Mouse (Mus musculus): ENCODE measurements around the gene Surf4. TPM values are rescaled to one million over a fixed set of nuclear protein-coding genes. Genes with fewer than 3 reads are reported as not detected.
A peak's percentile ranks its signal among the peaks of the same experiment; 100 is the strongest.

Surf4 gene
- polyA plus RNA-seq, 1 experiment from 2014 or later = 183 TPM

DNA sequence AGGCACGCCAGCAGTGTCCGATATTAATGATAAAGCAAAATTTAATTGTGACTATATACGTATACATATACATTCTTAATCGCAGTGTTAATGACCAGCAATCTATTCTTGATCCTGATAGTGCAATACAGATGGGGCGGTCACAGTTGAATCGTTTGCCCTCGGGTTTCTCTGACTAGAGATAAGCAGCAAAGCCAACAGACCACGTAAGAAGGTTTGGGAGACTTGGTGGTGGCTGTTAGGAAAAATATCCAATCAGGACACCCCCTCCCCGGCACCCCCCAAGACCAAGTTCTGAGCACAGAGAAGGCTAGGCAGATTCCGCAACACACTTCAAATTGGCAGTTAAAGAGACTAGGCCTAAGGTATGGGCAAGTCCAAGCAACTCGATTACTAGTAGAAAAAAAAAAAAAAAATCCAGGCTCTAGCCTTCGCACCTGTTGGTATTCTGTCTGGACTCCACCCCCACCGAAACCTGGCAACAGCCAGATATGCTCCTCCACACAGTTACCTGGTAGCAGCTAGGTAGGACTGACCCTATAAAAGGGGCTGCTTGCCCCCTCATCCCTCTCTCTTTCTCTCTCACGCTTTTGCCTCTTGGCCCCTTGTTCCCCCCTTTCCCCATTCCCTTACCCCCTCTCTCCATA is 31.1 kb upstream of the Surf4 start:
- peak; percentile 50 for DNase-seq (ENCODE audit: low spot score)
- Histone ChIP-seq H3K36me3 (ENCODE audit: control insufficient read depth, insufficient read depth, low read length) (peaks cover 9% of the 10 kb centered on the region; the same call in 1 of the 2 replicates), H3K4me3 (ENCODE audit: low read depth, low read length) (peak overlapping the region; percentile 75), H3K27ac (replicated peaks) (peak overlapping the region; percentile 99), H3K9me3 (ENCODE audit: control insufficient read depth, low read length) (no peaks in the 10 kb centered on the region), H3K4me1 (replicated peaks; ENCODE audit: control insufficient read depth, insufficient read depth) (no peaks in the 10 kb centered on the region), H3K27me3 (ENCODE audit: control insufficient read depth, insufficient read depth, low read length) (no peaks in the 10 kb centered on the region), H3K4me2 (replicated peaks; ENCODE audit: low read depth) (peak overlapping the region; percentile 74), H3K9ac (ENCODE audit: low read length) (peak overlapping the region; percentile 79)
- WGBS = 10% methylated on average over 14 of the region's 14 CpGs
- TF ChIP-seq EP300 (optimal IDR thresholded peaks at IDR 0.05) (no peak), CTCF (IDR thresholded peaks at IDR 0.05; ENCODE audit: low read depth) (no peak; the same call in 1 of the 2 replicates)
- peak; percentile 22 for ATAC-seq (ENCODE audit: low FRiP score, low TSS enrichment)

DNA sequence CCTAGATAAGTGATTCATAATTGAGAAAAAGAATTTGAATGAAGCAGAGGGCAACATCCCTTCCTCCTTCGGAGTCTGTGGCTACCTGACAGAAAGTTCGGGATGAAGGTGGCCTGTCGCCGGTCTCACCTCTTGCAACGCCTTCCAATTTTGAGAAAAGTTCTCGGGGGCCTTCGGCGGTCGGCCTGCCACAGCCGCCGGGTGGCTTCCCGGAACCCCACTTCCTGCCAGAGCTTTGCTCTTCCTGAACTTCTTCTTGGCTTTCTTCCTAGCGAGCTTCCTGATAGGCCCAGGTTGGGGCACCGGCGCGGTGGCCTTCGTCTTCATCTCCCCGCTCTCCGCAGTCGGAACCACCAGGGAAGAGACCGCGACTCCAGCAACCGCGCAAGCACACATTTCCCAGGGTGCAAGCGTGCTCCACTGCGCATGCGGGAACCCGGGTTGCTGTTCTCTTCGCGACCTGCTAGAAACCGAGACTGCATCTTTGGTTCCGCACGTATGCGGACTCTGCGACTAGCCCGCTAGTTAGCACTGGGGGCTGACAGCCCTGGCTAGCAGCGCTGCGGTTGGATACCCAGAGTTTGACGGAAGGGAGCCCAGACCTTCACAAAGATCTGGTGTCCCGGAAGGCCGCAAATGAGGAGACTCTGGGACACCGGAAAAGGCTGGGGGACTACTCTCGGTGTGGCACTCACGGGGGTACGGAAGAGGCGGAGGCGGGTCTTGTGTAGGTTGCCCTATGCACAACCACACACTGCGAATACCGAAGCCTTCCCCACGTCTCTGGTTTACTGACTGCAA is 30.4 kb upstream of the Surf4 start, which contains the start of gene Rexo4:
Gene Rexo4 (minus strand): TSS at position 464 of the 801 bp plus-strand sequence.
- Histone ChIP-seq H3K9me3 (ENCODE audit: control insufficient read depth, low read length) (no peaks in the 10 kb centered on the region), H3K27me3 (ENCODE audit: control insufficient read depth, insufficient read depth, low read length) (no peaks in the 10 kb centered on the region), H3K4me3 (ENCODE audit: low read depth, low read length) (peak within 1 kb of the TSS; percentile 75), H3K27ac (replicated peaks) (peak within 1 kb of the TSS; percentile 99), H3K4me2 (replicated peaks; ENCODE audit: low read depth) (peak within 1 kb of the TSS; percentile 74), H3K4me1 (replicated peaks; ENCODE audit: control insufficient read depth, insufficient read depth) (no peaks in the 10 kb centered on the region), H3K9ac (ENCODE audit: low read length) (peak within 1 kb of the TSS; percentile 79), H3K36me3 (ENCODE audit: control insufficient read depth, insufficient read depth, low read length) (peaks cover 10% of the 10 kb centered on the region; the same call in 1 of the 2 replicates)
- WGBS = under 1% methylated on average over 50 of the region's 50 CpGs
- ATAC-seq (ENCODE audit: low FRiP score, low TSS enrichment) (peak; percentile 93), DNase-seq (ENCODE audit: low spot score) (peak; percentile 93)
- no peak; the same call in 1 of the 2 replicates for TF ChIP-seq CTCF (IDR thresholded peaks at IDR 0.05; ENCODE audit: low read depth)
- no peak for TF ChIP-seq EP300 (optimal IDR thresholded peaks at IDR 0.05)

DNA sequence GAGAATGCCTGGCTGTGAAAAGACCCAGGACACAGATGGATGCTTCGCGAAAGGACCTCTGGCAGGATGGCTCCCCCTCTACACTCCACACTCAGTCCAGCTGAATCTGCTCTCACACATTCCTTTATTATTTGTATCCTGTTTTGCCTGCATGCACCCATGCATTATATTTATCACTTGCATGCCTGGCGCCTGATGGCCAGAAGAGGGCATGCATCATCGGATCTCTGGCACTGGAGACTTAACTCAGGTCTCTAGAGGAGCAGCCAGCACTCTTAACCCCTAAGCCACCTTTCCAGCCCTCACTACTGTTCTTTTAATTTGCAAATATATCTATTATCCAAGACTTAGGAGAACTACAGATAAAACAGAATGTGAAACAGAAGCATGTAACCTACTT is 27.0 kb upstream of the Surf4 start:
- Histone ChIP-seq H3K9ac (ENCODE audit: low read length) (no peak overlapping the region), H3K36me3 (ENCODE audit: control insufficient read depth, insufficient read depth, low read length) (peaks cover 22% of the 10 kb centered on the region), H3K27me3 (ENCODE audit: control insufficient read depth, insufficient read depth, low read length) (no peaks in the 10 kb centered on the region), H3K9me3 (ENCODE audit: control insufficient read depth, low read length) (no peaks in the 10 kb centered on the region), H3K4me3 (ENCODE audit: low read depth, low read length) (no peak overlapping the region), H3K4me2 (replicated peaks; ENCODE audit: low read depth) (no peak overlapping the region), H3K27ac (replicated peaks) (no peak overlapping the region), H3K4me1 (replicated peaks; ENCODE audit: control insufficient read depth, insufficient read depth) (no peaks in the 10 kb centered on the region)
- ATAC-seq (ENCODE audit: low FRiP score, low TSS enrichment) (no peak), DNase-seq (ENCODE audit: low spot score) (no peak)
- WGBS = 67% methylated on average over 4 of the region's 4 CpGs
- TF ChIP-seq CTCF (IDR thresholded peaks at IDR 0.05; ENCODE audit: low read depth) (peak; percentile 67), EP300 (optimal IDR thresholded peaks at IDR 0.05) (no peak)

DNA sequence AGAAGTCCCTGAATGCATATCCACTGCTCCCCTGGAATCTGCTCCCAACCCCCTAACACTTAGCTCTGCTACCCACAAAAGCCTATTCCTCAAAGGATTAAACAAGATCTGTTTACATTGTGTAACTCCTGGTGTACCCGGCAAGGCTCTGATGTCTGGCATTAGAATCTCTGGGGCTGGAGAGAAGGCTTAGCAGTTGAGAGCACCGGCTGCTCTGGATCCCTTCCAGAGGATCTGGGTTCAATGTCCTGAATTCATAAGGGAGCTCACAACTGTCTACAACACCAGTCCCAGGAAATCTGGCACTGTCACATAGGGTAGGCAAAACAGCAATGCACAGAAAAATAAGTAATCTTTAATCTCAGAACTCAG is 23.7 kb upstream of the Surf4 start:
- ATAC-seq (ENCODE audit: low FRiP score, low TSS enrichment) = no peak
- 48% methylated on average over 2 of the region's 2 CpGs for WGBS
- H3K27ac ChIP-seq (replicated peaks) = no peak overlapping the region
- no peaks in the 10 kb centered on the region for H3K4me1 ChIP-seq (replicated peaks; ENCODE audit: control insufficient read depth, insufficient read depth)
- DNase-seq (ENCODE audit: low spot score) = no peak
- no peaks in the 10 kb centered on the region for H3K9me3 ChIP-seq (ENCODE audit: control insufficient read depth, low read length)
- no peak for TF ChIP-seq EP300 (optimal IDR thresholded peaks at IDR 0.05)
- no peak for TF ChIP-seq CTCF (IDR thresholded peaks at IDR 0.05; ENCODE audit: low read depth)
- H3K36me3 ChIP-seq (ENCODE audit: control insufficient read depth, insufficient read depth, low read length) = peaks cover 36% of the 10 kb centered on the region
- H3K4me2 ChIP-seq (replicated peaks; ENCODE audit: low read depth) = no peak overlapping the region
- no peaks in the 10 kb centered on the region for H3K27me3 ChIP-seq (ENCODE audit: control insufficient read depth, insufficient read depth, low read length)
- no peak overlapping the region for H3K4me3 ChIP-seq (ENCODE audit: low read depth, low read length)
- no peak overlapping the region for H3K9ac ChIP-seq (ENCODE audit: low read length)

DNA sequence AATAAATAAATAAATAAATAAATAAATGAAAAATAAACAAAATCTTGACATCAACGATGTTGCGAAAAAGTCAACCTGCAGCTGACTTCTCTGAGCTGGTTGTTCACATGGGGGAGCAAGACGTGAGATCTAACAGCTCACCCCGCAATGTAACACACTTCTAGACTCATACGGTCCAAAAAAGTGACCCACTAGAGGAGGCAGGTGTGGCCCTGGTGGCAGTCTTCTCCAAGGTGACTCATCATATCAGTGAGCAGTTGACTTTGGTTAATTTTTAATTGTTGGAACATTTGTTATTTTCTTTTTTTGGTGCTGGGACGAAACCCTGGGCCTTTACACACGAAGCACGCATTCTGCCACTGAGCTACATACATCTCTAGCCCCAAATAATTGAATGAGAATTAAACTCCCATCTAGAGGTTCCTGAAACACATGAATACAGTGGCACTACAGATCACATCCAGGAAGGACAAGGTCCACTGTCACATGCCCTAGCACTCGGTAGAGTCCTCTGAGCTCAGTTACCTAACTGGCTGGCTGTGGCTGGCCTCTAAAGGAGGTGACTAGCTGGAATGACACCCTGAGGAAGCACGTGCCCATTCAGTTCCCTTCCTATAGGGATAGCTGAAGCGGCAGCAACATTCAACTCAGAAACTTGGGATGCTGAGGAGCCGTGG is 23.2 kb upstream of the Surf4 start:
- H3K4me3 ChIP-seq (ENCODE audit: low read depth, low read length) = no peak overlapping the region
- H3K4me2 ChIP-seq (replicated peaks; ENCODE audit: low read depth) = no peak overlapping the region
- H3K27ac ChIP-seq (replicated peaks) = no peak overlapping the region
- H3K36me3 ChIP-seq (ENCODE audit: control insufficient read depth, insufficient read depth, low read length) = peaks cover 34% of the 10 kb centered on the region
- ATAC-seq (ENCODE audit: low FRiP score, low TSS enrichment) (peak; percentile 82), DNase-seq (ENCODE audit: low spot score) (peak; percentile 39)
- H3K9ac ChIP-seq (ENCODE audit: low read length) = no peak overlapping the region
- 84% methylated on average over 12 of the region's 12 CpGs for WGBS
- no peaks in the 10 kb centered on the region for H3K27me3 ChIP-seq (ENCODE audit: control insufficient read depth, insufficient read depth, low read length)
- no peaks in the 10 kb centered on the region for H3K9me3 ChIP-seq (ENCODE audit: control insufficient read depth, low read length)
- no peak for TF ChIP-seq EP300 (optimal IDR thresholded peaks at IDR 0.05)
- TF ChIP-seq CTCF (IDR thresholded peaks at IDR 0.05; ENCODE audit: low read depth) = no peak
- H3K4me1 ChIP-seq (replicated peaks; ENCODE audit: control insufficient read depth, insufficient read depth) = no peaks in the 10 kb centered on the region
